Mouse (Mus musculus) midbrain, embryonic 14.5 days (tissue): ENCODE measurements around the gene Ankrd55. TPM values are rescaled to one million over a fixed set of nuclear protein-coding genes. Genes with fewer than 3 reads are reported as not detected.

ENCODE experiments used
- ATAC-seq: fragments of 200-750 bp; cut with Nextera tagmentation; 2 replicates; pipeline ENCODE4 v1.8.0; 2017; ENCODE audit warnings: moderate number of reproducible peaks, moderate library complexity; ENCODE audit not compliant: low FRiP score, low TSS enrichment
- DNase-seq: peaks from one replicate; pipeline ENCODE4 v3.0.0-alpha.2; 2015
- H3K27ac ChIP-seq: fragments of 300-500 bp; sonication (generic); replicated peaks from 2 replicates; pipeline ENCODE4 v1.5.1; 2014; ENCODE audit warnings: mild to moderate bottlenecking, low read depth, low read length, moderate library complexity
- H3K27me3 ChIP-seq: fragments of 300-500 bp; sonication (generic); 2 replicates; pipeline ENCODE4 v1.6.1; 2014; ENCODE audit warnings: low read length, control low read depth, mixed read lengths; ENCODE audit not compliant: control insufficient read depth, insufficient read depth
- H3K36me3 ChIP-seq: fragments of 300-500 bp; sonication (generic); 2 replicates; pipeline ENCODE4 v1.6.1; 2014; ENCODE audit warnings: low read length, control low read depth; ENCODE audit not compliant: control insufficient read depth, insufficient read depth
- H3K4me1 ChIP-seq: fragments of 300-500 bp; sonication (generic); 2 replicates; pipeline ENCODE4 v1.6.1; 2014; ENCODE audit warnings: mild to moderate bottlenecking, antibody characterized with exemption, low read length, control low read depth; ENCODE audit not compliant: control insufficient read depth, insufficient read depth
- H3K4me2 ChIP-seq: fragments of 300-500 bp; sonication (generic); 2 replicates; pipeline ENCODE4 v1.6.1; 2014; ENCODE audit warnings: mild to moderate bottlenecking, low read length, moderate library complexity
- H3K4me3 ChIP-seq: fragments of 300-500 bp; sonication (generic); replicated peaks from 2 replicates; pipeline ENCODE4 v1.5.1; 2014; ENCODE audit warnings: low read depth, low read length
- H3K9ac ChIP-seq: fragments of 300-500 bp; sonication (generic); replicated peaks from 2 replicates; pipeline ENCODE4 v1.6.1; 2014; ENCODE audit warnings: mild to moderate bottlenecking, low read length, moderate library complexity
- H3K9me3 ChIP-seq: fragments of 300-500 bp; sonication (generic); 2 replicates; pipeline ENCODE4 v1.6.1; 2016; ENCODE audit warnings: low read length, control low read depth, mixed read lengths; ENCODE audit not compliant: control insufficient read depth
- WGBS: fragments of 180-500 bp; shearing (Covaris S2); extraction: QIAGEN DNeasy Blood & Tissue Kit; methylation state at CpG from one replicate; pipeline ENCODE4 v1.1.7; 2014; 5-methylcytosine and 5-hydroxymethylcytosine counted together
- polyA plus RNA-seq: library from polyadenylated mRNA; unstranded; fragments of >200 nt; fragmentation: Nextera tagmentation; extraction: Ambion mirVana; gene quantifications from 2 replicates; pipeline ENCODE4 v1.2.1, GENCODE M21; 2014

Ankrd55 gene
- 5.3 and 7.5 TPM in 2 replicates for polyA plus RNA-seq

GRCm38 (mm10) chr13:112288225-112289178 is at the start of gene Ankrd55:
Gene Ankrd55, plus strand, starts transcription at chr13:112288451.
- 22% methylated on average over 22 of the region's 22 CpGs for WGBS
- H3K27ac ChIP-seq = peak within 1 kb of the TSS; percentile 83
- ATAC-seq = peak; percentile 93

GRCm38 (mm10) chr13:112239239-112239638 is 49.0 kb upstream of the Ankrd55 start:
- H3K4me2 ChIP-seq = no peak overlapping the region
- no peaks in the 10 kb centered on the region for H3K9me3 ChIP-seq
- no peak overlapping the region for H3K9ac ChIP-seq
- 95% methylated on average over 2 of the region's 2 CpGs for WGBS
- H3K27ac ChIP-seq = no peak overlapping the region
- no peaks in the 10 kb centered on the region for H3K27me3 ChIP-seq
- no peaks in the 10 kb centered on the region for H3K4me1 ChIP-seq
- DNase-seq (no peak), ATAC-seq (no peak)
- no peaks in the 10 kb centered on the region for H3K36me3 ChIP-seq
- H3K4me3 ChIP-seq = no peak overlapping the region

More at GRCm38 (mm10) chr13:112288225-112289178, at the start of gene Ankrd55:
- Histone ChIP-seq H3K9me3 (no peaks in the 10 kb centered on the region), H3K27me3 (no peaks in the 10 kb centered on the region), H3K4me1 (peaks cover 16% of the 10 kb centered on the region), H3K36me3 (no peaks in the 10 kb centered on the region), H3K4me2 (peak within 1 kb of the TSS; percentile 59), H3K9ac (peak within 1 kb of the TSS; percentile 44), H3K4me3 (peak within 1 kb of the TSS; percentile 32)
- peak; percentile 90 for DNase-seq

DNA sequence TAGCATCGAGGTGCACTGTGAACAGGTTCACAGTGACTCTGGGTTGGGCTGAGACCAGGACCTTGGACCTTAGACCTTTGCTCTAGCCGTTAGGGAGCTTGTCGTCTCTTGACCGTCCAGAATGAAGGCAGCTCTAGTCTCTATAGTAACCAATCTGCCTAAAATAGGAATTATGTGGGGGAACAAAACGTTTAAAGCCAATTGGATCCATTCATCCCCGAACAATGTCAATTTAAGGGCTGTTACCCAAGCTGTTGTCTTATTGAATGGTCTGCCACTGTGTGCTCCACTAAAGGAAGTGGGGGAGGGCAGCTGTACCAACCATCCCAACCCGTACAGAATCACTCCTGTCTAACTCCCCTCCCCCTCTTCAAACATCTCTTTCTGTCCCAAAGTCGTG is 46.8 kb upstream of the Ankrd55 start:
- no peak overlapping the region for H3K9ac ChIP-seq
- no peaks in the 10 kb centered on the region for H3K4me1 ChIP-seq
- H3K4me2 ChIP-seq = no peak overlapping the region
- ATAC-seq (no peak), DNase-seq (no peak)
- no peaks in the 10 kb centered on the region for H3K27me3 ChIP-seq
- WGBS = 6% methylated on average over 8 of the region's 8 CpGs
- no peak overlapping the region for H3K27ac ChIP-seq
- H3K36me3 ChIP-seq = no peaks in the 10 kb centered on the region
- no peak overlapping the region for H3K4me3 ChIP-seq
- peaks cover 5% of the 10 kb centered on the region for H3K9me3 ChIP-seq

DNA sequence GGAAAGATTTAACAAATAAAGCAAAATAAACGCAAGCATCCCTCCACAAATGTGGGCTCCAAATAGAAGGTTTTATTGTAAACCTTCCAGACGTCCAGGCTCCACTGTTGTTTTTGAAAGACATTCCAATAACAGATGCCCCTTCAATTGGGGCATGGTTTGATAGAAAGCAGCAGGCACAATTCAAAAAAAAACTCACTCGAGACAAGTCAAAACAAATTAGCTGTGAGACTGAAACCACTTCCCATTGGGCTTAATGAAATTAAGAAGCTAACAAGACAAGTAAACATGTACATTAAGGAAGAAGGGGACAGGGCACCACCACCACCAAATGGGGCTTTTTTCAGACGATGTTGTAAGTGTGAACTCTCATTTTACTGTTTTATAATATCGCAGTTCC is 43.1 kb upstream of the Ankrd55 start:
- Histone ChIP-seq H3K4me1 (no peaks in the 10 kb centered on the region), H3K9me3 (peaks cover 12% of the 10 kb centered on the region), H3K27ac (no peak overlapping the region), H3K4me2 (no peak overlapping the region), H3K4me3 (no peak overlapping the region), H3K27me3 (no peaks in the 10 kb centered on the region), H3K36me3 (no peaks in the 10 kb centered on the region), H3K9ac (no peak overlapping the region)
- ATAC-seq (no peak), DNase-seq (no peak)
- WGBS = 85% methylated on average over 5 of the region's 5 CpGs

DNA sequence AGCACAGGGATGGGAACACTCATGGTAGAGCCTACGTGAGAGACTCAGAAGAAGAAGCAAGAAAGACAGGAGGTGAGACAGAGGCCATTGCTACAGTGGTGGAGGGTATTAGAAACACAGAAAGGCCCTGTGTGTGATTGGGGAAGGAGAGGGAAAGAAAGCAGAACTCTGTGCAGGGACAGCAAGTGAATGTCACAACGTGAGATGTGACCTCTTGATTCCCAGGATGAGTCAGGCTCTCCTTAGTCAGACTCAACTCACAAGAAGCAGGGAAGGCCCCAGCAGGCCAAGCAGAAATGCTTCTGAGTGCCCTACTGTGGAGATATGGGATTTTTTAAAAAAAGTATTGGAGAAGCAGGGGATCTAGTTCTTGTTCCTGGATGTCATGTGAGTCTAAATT is 36.8 kb upstream of the Ankrd55 start:
- no peak for ATAC-seq
- WGBS = 80% methylated on average over 2 of the region's 2 CpGs
- no peak overlapping the region for H3K4me2 ChIP-seq

GRCm38 (mm10) chr13:112252012-112252411 is 36.2 kb upstream of the Ankrd55 start:
- 86% methylated on average over 3 of the region's 3 CpGs for WGBS
- Histone ChIP-seq H3K4me1 (no peaks in the 10 kb centered on the region), H3K4me3 (no peak overlapping the region), H3K9me3 (peaks cover 5% of the 10 kb centered on the region), H3K36me3 (no peaks in the 10 kb centered on the region), H3K27ac (no peak overlapping the region), H3K4me2 (no peak overlapping the region), H3K9ac (no peak overlapping the region), H3K27me3 (no peaks in the 10 kb centered on the region)
- ATAC-seq (no peak), DNase-seq (no peak)

More for the DNA sequence above, 36.8 kb upstream of the Ankrd55 start:
- DNase-seq = no peak
- H3K9me3 ChIP-seq = peaks cover 7% of the 10 kb centered on the region
- no peaks in the 10 kb centered on the region for H3K4me1 ChIP-seq
- no peak overlapping the region for H3K27ac ChIP-seq
- H3K27me3 ChIP-seq = no peaks in the 10 kb centered on the region
- H3K36me3 ChIP-seq = no peaks in the 10 kb centered on the region
- no peak overlapping the region for H3K4me3 ChIP-seq
- no peak overlapping the region for H3K9ac ChIP-seq

GRCm38 (mm10) chr13:112252991-112253620 is 35.1 kb upstream of the Ankrd55 start:
- H3K9me3 ChIP-seq = peaks cover 5% of the 10 kb centered on the region
- ATAC-seq (no peak), DNase-seq (no peak)
- no peaks in the 10 kb centered on the region for H3K4me1 ChIP-seq
- H3K27ac ChIP-seq = no peak overlapping the region
- H3K36me3 ChIP-seq = no peaks in the 10 kb centered on the region
- no peak overlapping the region for H3K9ac ChIP-seq
- WGBS = 48% methylated on average over 13 of the region's 13 CpGs
- H3K4me3 ChIP-seq = no peak overlapping the region
- H3K27me3 ChIP-seq = no peaks in the 10 kb centered on the region
- no peak overlapping the region for H3K4me2 ChIP-seq

- no peaks in the 10 kb centered on the region for H3K27me3 ChIP-seq
- H3K9me3 ChIP-seq = peaks cover 5% of the 10 kb centered on the region
- no peak overlapping the region for H3K4me2 ChIP-seq
- no peaks in the 10 kb centered on the region for H3K36me3 ChIP-seq
- H3K4me1 ChIP-seq = no peaks in the 10 kb centered on the region
- DNase-seq (no peak), ATAC-seq (no peak)
- no peak overlapping the region for H3K27ac ChIP-seq
- no peak overlapping the region for H3K4me3 ChIP-seq
- no peak overlapping the region for H3K9ac ChIP-seq
- 81% methylated on average over 8 of the region's 8 CpGs for WGBS
Measured at GRCm38 (mm10) chr13:112254116-112254515, 34.1 kb upstream of the Ankrd55 start.
